Mouse (Mus musculus) E14TG2a.4 (cell line): ENCODE data around the gene Chil4.
"Not testable (repeated sequence)": the region's sequence is repeated elsewhere in the genome, so short reads cannot be mapped to it uniquely, and the experiment has no call there.

Experiments used
- H3K27me3 ChIP-seq: 2 replicates; pipeline ENCODE4 v1.6.1; 2014; ENCODE audit warnings: low read length, control low read depth; ENCODE audit not compliant: insufficient read depth
- H3K36me3 ChIP-seq: 2 replicates; pipeline ENCODE4 v1.6.1; 2014; ENCODE audit warnings: low read length, control low read depth; ENCODE audit not compliant: insufficient read depth
- H3K4me1 ChIP-seq: replicated peaks from 2 replicates; pipeline ENCODE4 v1.6.1; 2014; ENCODE audit warnings: low read depth, low read length, control low read depth
- H3K4me3 ChIP-seq: replicated peaks from 2 replicates; pipeline ENCODE4 v1.5.1; 2014; ENCODE audit warnings: mild to moderate bottlenecking, low read length
- H3K9me3 ChIP-seq: 2 replicates; pipeline ENCODE4 v1.6.1; 2014; ENCODE audit warnings: low read length, control low read depth
- CTCF ChIP-seq: conservative IDR thresholded peaks from 2 replicates; pipeline ENCODE4 v1.5.1; 2014; ENCODE audit warnings: low read length
- NANOG ChIP-seq: IDR thresholded peaks from 2 replicates; pipeline ENCODE4 v1.6.1; 2014; ENCODE audit warnings: borderline replicate concordance, low read length, mixed read lengths
- POU5F1 ChIP-seq: IDR thresholded peaks from 2 replicates; pipeline ENCODE4 v1.6.1; 2014; ENCODE audit warnings: low read length, borderline replicate concordance

Chil4 gene

GRCm38 (mm10) chr3:106221625-106222265 lies 2.4 kb upstream of the Chil4 start:
- Histone ChIP-seq H3K36me3 (no peaks in the 10 kb centered on the region), H3K9me3 (no peaks in the 10 kb centered on the region), H3K27me3 (no peaks in the 10 kb centered on the region), H3K4me1 (no peaks in the 10 kb centered on the region), H3K4me3 (no peak overlapping the region)
- no peak for TF ChIP-seq NANOG
- no peak for TF ChIP-seq CTCF
- no peak for TF ChIP-seq POU5F1

- H3K27me3 ChIP-seq, result not testable (repeated sequence)
Observed at GRCm38 (mm10) chr3:106218284-106218954, 888 bp downstream of the Chil4 start.

GRCm38 (mm10) chr3:106198030-106198429 lies 21.3 kb downstream of the Chil4 start:
- H3K36me3 ChIP-seq, H3K4me1 ChIP-seq, H3K4me3 ChIP-seq, H3K27me3 ChIP-seq: not testable (repeated sequence)
- H3K9me3 ChIP-seq, result peaks cover 33% of the 10 kb centered on the region

More at GRCm38 (mm10) chr3:106218284-106218954, 888 bp downstream of the Chil4 start:
- not testable (repeated sequence) for H3K9me3 ChIP-seq, H3K36me3 ChIP-seq, H3K4me3 ChIP-seq, H3K4me1 ChIP-seq

GRCm38 (mm10) chr3:106197246-106197645 lies 22.1 kb downstream of the Chil4 start:
- H3K4me1 ChIP-seq, H3K36me3 ChIP-seq, H3K4me3 ChIP-seq, H3K27me3 ChIP-seq: not testable (repeated sequence)
- H3K9me3 ChIP-seq, result peaks cover 33% of the 10 kb centered on the region

- Histone ChIP-seq H3K27me3 (no peaks in the 10 kb centered on the region), H3K36me3 (no peaks in the 10 kb centered on the region), H3K4me1 (no peaks in the 10 kb centered on the region), H3K9me3 (peaks cover 33% of the 10 kb centered on the region), H3K4me3 (no peak overlapping the region)
- no peak for TF ChIP-seq POU5F1
- TF ChIP-seq NANOG, result no peak
- TF ChIP-seq CTCF, result no peak
Observed at GRCm38 (mm10) chr3:106196276-106196675, 23.0 kb downstream of the Chil4 start.

- Histone ChIP-seq H3K27me3 (no peaks in the 10 kb centered on the region), H3K9me3 (peaks cover 33% of the 10 kb centered on the region), H3K36me3 (no peaks in the 10 kb centered on the region), H3K4me3 (no peak overlapping the region), H3K4me1 (no peaks in the 10 kb centered on the region)
- no peak for TF ChIP-seq NANOG
- no peak for TF ChIP-seq CTCF
- TF ChIP-seq POU5F1, result no peak
Observed at GRCm38 (mm10) chr3:106195486-106195885, 23.8 kb downstream of the Chil4 start.

- no peak for TF ChIP-seq CTCF
- no peak for TF ChIP-seq POU5F1
- no peak overlapping the region for H3K4me3 ChIP-seq
Observed at GRCm38 (mm10) chr3:106187991-106188390, 31.3 kb downstream of the Chil4 start.

GRCm38 (mm10) chr3:106177509-106178189 lies 41.7 kb downstream of the Chil4 start:
- H3K4me1 ChIP-seq, result no peaks in the 10 kb centered on the region
- peaks cover 50% of the 10 kb centered on the region for H3K9me3 ChIP-seq
- H3K36me3 ChIP-seq, result no peaks in the 10 kb centered on the region
- no peak overlapping the region for H3K4me3 ChIP-seq
- TF ChIP-seq CTCF (no peak), POU5F1 (no peak), NANOG (no peak)
- no peaks in the 10 kb centered on the region for H3K27me3 ChIP-seq

More at GRCm38 (mm10) chr3:106187991-106188390, 31.3 kb downstream of the Chil4 start:
- Histone ChIP-seq H3K36me3 (no peaks in the 10 kb centered on the region), H3K9me3 (peaks cover 69% of the 10 kb centered on the region), H3K4me1 (no peaks in the 10 kb centered on the region), H3K27me3 (no peaks in the 10 kb centered on the region)

- H3K4me3 ChIP-seq, H3K36me3 ChIP-seq, H3K4me1 ChIP-seq, H3K27me3 ChIP-seq: not testable (repeated sequence)
- H3K9me3 ChIP-seq, result peaks cover 39% of the 10 kb centered on the region
Observed at GRCm38 (mm10) chr3:106174971-106175370, 44.3 kb downstream of the Chil4 start.

- not testable (repeated sequence) for H3K4me1 ChIP-seq, H3K36me3 ChIP-seq, H3K27me3 ChIP-seq, H3K4me3 ChIP-seq
- peaks cover 25% of the 10 kb centered on the region for H3K9me3 ChIP-seq
Observed at GRCm38 (mm10) chr3:106172506-106172905, 46.8 kb downstream of the Chil4 start.
